Mouse (Mus musculus): ENCODE results near the gene Mindy2. TPM values are rescaled to one million over a fixed set of nuclear protein-coding genes. Genes with fewer than 3 reads are reported as not detected.

Gene Mindy2
- polyA plus RNA-seq, 1 experiment from 2014 or later = 12.9 TPM

GRCm38 (mm10) chr9:70688301-70688968 lies 31.5 kb upstream of the Mindy2 start:
- ATAC-seq (ENCODE audit: low read depth) = peak; percentile 61; the same call in 1 of the 2 replicates
- H3K4me2 ChIP-seq (ENCODE audit: low read depth, low read length) = no peak overlapping the region
- no peak overlapping the region for H3K4me3 ChIP-seq (ENCODE audit: low read depth, low read length)
- no peaks in the 10 kb centered on the region; the same call in 1 of the 2 replicates for H3K36me3 ChIP-seq (ENCODE audit: control insufficient read depth, insufficient read depth)
- no peak overlapping the region for H3K9ac ChIP-seq (ENCODE audit: low read depth, low read length)
- H3K4me1 ChIP-seq (ENCODE audit: control insufficient read depth, low read depth, low read length) = peaks cover 54% of the 10 kb centered on the region
- H3K27me3 ChIP-seq (ENCODE audit: control insufficient read depth, insufficient read depth, low read depth, low read length) = no peaks in the 10 kb centered on the region
- H3K27ac ChIP-seq (ENCODE audit: low read length) = 0 out of 2 replicates have a peak overlapping the region, but pooled peaks have one; percentile 5
- no peaks in the 10 kb centered on the region for H3K9me3 ChIP-seq (replicated peaks; ENCODE audit: control insufficient read depth, low read length)
- 39% methylated on average over 2 of the region's 2 CpGs for WGBS (ENCODE audit: insufficient replicate concordance)

GRCm38 (mm10) chr9:70682202-70682601 lies 25.2 kb upstream of the Mindy2 start:
- H3K4me2 ChIP-seq (ENCODE audit: low read depth, low read length) = peak overlapping the region; percentile 81
- H3K4me3 ChIP-seq (ENCODE audit: low read depth, low read length) = peak overlapping the region; percentile 80
- peak overlapping the region; percentile 68 for H3K9ac ChIP-seq (ENCODE audit: low read depth, low read length)
- WGBS (ENCODE audit: insufficient replicate concordance) = 10% methylated on average over 1 of the region's 1 CpGs
- H3K4me1 ChIP-seq (ENCODE audit: control insufficient read depth, low read depth, low read length) = peaks cover 44% of the 10 kb centered on the region
- no peaks in the 10 kb centered on the region for H3K27me3 ChIP-seq (ENCODE audit: control insufficient read depth, insufficient read depth, low read depth, low read length)
- no peaks in the 10 kb centered on the region; the same call in 1 of the 2 replicates for H3K36me3 ChIP-seq (ENCODE audit: control insufficient read depth, insufficient read depth)
- ATAC-seq (ENCODE audit: low read depth) = no peak
- no peaks in the 10 kb centered on the region for H3K9me3 ChIP-seq (replicated peaks; ENCODE audit: control insufficient read depth, low read length)
- H3K27ac ChIP-seq (ENCODE audit: low read length) = peak overlapping the region; percentile 57; the same call in 1 of the 2 replicates

- H3K36me3 ChIP-seq (ENCODE audit: control insufficient read depth, insufficient read depth) = no peaks in the 10 kb centered on the region; the same call in 1 of the 2 replicates
- peak; percentile 22 for ATAC-seq (ENCODE audit: low read depth)
- peak overlapping the region; percentile 97 for H3K9ac ChIP-seq (ENCODE audit: low read depth, low read length)
- H3K4me3 ChIP-seq (ENCODE audit: low read depth, low read length) = peak overlapping the region; percentile 80
- H3K27me3 ChIP-seq (ENCODE audit: control insufficient read depth, insufficient read depth, low read depth, low read length) = no peaks in the 10 kb centered on the region
- H3K9me3 ChIP-seq (replicated peaks; ENCODE audit: control insufficient read depth, low read length) = no peaks in the 10 kb centered on the region
- peak overlapping the region; percentile 97 for H3K27ac ChIP-seq (ENCODE audit: low read length)
- peaks cover 34% of the 10 kb centered on the region for H3K4me1 ChIP-seq (ENCODE audit: control insufficient read depth, low read depth, low read length)
- peak overlapping the region; percentile 51 for H3K4me2 ChIP-seq (ENCODE audit: low read depth, low read length)
- WGBS (ENCODE audit: insufficient replicate concordance) = under 1% methylated on average over 99 of the region's 103 CpGs
These were observed 22.4 kb upstream of the Mindy2 start for GRCm38 (mm10) chr9:70679132-70680091.

- peak; percentile 97 for ATAC-seq (ENCODE audit: low read depth)
- Histone ChIP-seq H3K4me1 (ENCODE audit: control insufficient read depth, low read depth, low read length) (peaks cover 33% of the 10 kb centered on the region), H3K36me3 (ENCODE audit: control insufficient read depth, insufficient read depth) (no peaks in the 10 kb centered on the region; the same call in 1 of the 2 replicates), H3K4me3 (ENCODE audit: low read depth, low read length) (peak within 1 kb of the TSS; percentile 80), H3K4me2 (ENCODE audit: low read depth, low read length) (peak within 1 kb of the TSS; percentile 87), H3K27me3 (ENCODE audit: control insufficient read depth, insufficient read depth, low read depth, low read length) (no peaks in the 10 kb centered on the region), H3K27ac (ENCODE audit: low read length) (peak within 1 kb of the TSS; percentile 97), H3K9me3 (replicated peaks; ENCODE audit: control insufficient read depth, low read length) (no peaks in the 10 kb centered on the region), H3K9ac (ENCODE audit: low read depth, low read length) (peak within 1 kb of the TSS; percentile 97)
- WGBS (ENCODE audit: insufficient replicate concordance) = 0% methylated on average over 43 of the region's 48 CpGs
These were observed 21.7 kb upstream of the Mindy2 start, which contains the start of gene Adam10 for GRCm38 (mm10) chr9:70678682-70679131. TSS of gene Adam10 (plus strand) at chr9:70678997.

DNA sequence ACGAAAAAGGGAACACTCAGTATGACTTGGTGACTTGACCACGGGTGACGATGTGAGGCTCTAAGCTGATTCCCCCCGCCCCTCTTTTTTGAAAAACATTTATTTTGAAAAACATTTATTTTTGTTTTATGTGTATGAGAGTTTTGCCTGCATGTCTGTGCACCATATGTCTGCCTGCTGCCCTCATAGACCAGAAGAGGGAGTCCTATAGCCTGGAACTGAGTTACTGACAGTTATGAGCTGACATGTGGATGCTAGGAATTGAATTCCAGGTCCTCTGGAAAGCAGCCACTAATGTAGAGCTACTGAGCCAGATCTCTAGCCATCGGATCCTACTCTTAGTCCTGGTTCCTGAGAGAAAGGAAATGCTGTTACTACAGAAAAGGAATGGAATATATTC lies 19.0 kb upstream of the Mindy2 start:
- no peak overlapping the region for H3K4me2 ChIP-seq (ENCODE audit: low read depth, low read length)
- H3K9ac ChIP-seq (ENCODE audit: low read depth, low read length) = no peak overlapping the region
- H3K27ac ChIP-seq (ENCODE audit: low read length) = peak overlapping the region; percentile 40; the same call in 1 of the 2 replicates
- H3K36me3 ChIP-seq (ENCODE audit: control insufficient read depth, insufficient read depth) = no peaks in the 10 kb centered on the region
- no peaks in the 10 kb centered on the region for H3K9me3 ChIP-seq (replicated peaks; ENCODE audit: control insufficient read depth, low read length)
- H3K4me1 ChIP-seq (ENCODE audit: control insufficient read depth, low read depth, low read length) = peaks cover 35% of the 10 kb centered on the region
- ATAC-seq (ENCODE audit: low read depth) = no peak
- no peaks in the 10 kb centered on the region for H3K27me3 ChIP-seq (ENCODE audit: control insufficient read depth, insufficient read depth, low read depth, low read length)
- 82% methylated on average over 5 of the region's 5 CpGs for WGBS (ENCODE audit: insufficient replicate concordance)
- no peak overlapping the region for H3K4me3 ChIP-seq (ENCODE audit: low read depth, low read length)

DNA sequence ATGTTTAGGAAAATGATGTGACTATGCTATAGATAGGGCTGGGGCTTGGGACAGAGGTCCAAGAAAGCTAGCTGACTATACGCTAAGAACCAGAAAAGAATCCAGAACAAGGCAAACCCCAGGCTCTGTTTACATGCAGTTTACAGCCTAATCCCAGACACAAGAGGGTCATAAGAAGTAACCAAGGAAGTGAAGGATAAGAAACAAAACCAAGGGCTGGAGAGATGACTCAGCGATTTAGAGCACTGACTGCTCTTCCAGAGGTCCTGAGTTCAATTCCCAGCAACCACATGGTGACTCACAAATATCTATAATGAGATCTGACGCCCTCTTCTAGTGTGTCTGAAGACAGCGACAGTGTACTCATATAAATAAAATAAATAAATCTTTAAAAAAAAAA lies 18.1 kb upstream of the Mindy2 start:
- 64% methylated on average over 4 of the region's 4 CpGs for WGBS (ENCODE audit: insufficient replicate concordance)
- Histone ChIP-seq H3K9me3 (replicated peaks; ENCODE audit: control insufficient read depth, low read length) (no peaks in the 10 kb centered on the region), H3K27ac (ENCODE audit: low read length) (peak overlapping the region; percentile 47; the same call in 1 of the 2 replicates), H3K9ac (ENCODE audit: low read depth, low read length) (no peak overlapping the region), H3K4me1 (ENCODE audit: control insufficient read depth, low read depth, low read length) (peaks cover 38% of the 10 kb centered on the region), H3K27me3 (ENCODE audit: control insufficient read depth, insufficient read depth, low read depth, low read length) (no peaks in the 10 kb centered on the region), H3K4me2 (ENCODE audit: low read depth, low read length) (no peak overlapping the region), H3K4me3 (ENCODE audit: low read depth, low read length) (no peak overlapping the region), H3K36me3 (ENCODE audit: control insufficient read depth, insufficient read depth) (no peaks in the 10 kb centered on the region)
- no peak for ATAC-seq (ENCODE audit: low read depth)

- H3K9ac ChIP-seq (ENCODE audit: low read depth, low read length) = no peak overlapping the region
- no peak overlapping the region for H3K4me3 ChIP-seq (ENCODE audit: low read depth, low read length)
- 86% methylated on average over 4 of the region's 4 CpGs for WGBS (ENCODE audit: insufficient replicate concordance)
- H3K4me2 ChIP-seq (ENCODE audit: low read depth, low read length) = no peak overlapping the region
- H3K36me3 ChIP-seq (ENCODE audit: control insufficient read depth, insufficient read depth) = no peaks in the 10 kb centered on the region
- peaks cover 46% of the 10 kb centered on the region for H3K4me1 ChIP-seq (ENCODE audit: control insufficient read depth, low read depth, low read length)
- no peak overlapping the region for H3K27ac ChIP-seq (ENCODE audit: low read length)
- no peaks in the 10 kb centered on the region for H3K9me3 ChIP-seq (replicated peaks; ENCODE audit: control insufficient read depth, low read length)
- H3K27me3 ChIP-seq (ENCODE audit: control insufficient read depth, insufficient read depth, low read depth, low read length) = no peaks in the 10 kb centered on the region
- ATAC-seq (ENCODE audit: low read depth) = no peak
These were observed 16.7 kb upstream of the Mindy2 start for GRCm38 (mm10) chr9:70673656-70674055.

GRCm38 (mm10) chr9:70671772-70672579 lies 15.0 kb upstream of the Mindy2 start:
- no peaks in the 10 kb centered on the region for H3K27me3 ChIP-seq (ENCODE audit: control insufficient read depth, insufficient read depth, low read depth, low read length)
- peaks cover 45% of the 10 kb centered on the region for H3K4me1 ChIP-seq (ENCODE audit: control insufficient read depth, low read depth, low read length)
- H3K9me3 ChIP-seq (replicated peaks; ENCODE audit: control insufficient read depth, low read length) = peaks cover 3% of the 10 kb centered on the region
- peak overlapping the region; percentile 44 for H3K4me2 ChIP-seq (ENCODE audit: low read depth, low read length)
- no peak overlapping the region for H3K4me3 ChIP-seq (ENCODE audit: low read depth, low read length)
- WGBS (ENCODE audit: insufficient replicate concordance) = 22% methylated on average over 10 of the region's 10 CpGs
- no peak for ATAC-seq (ENCODE audit: low read depth)
- H3K27ac ChIP-seq (ENCODE audit: low read length) = peak overlapping the region; percentile 93
- H3K9ac ChIP-seq (ENCODE audit: low read depth, low read length) = peak overlapping the region; percentile 47
- H3K36me3 ChIP-seq (ENCODE audit: control insufficient read depth, insufficient read depth) = no peaks in the 10 kb centered on the region

All from liver, embryonic 16.5 days (tissue).